12 mouse cellular contexts compared by ENCODE assay signal in genomic region chr14:76527030-76527719, GRCm38 (mm10). TPM values are rescaled to one million over a fixed set of nuclear protein-coding genes. Genes with fewer than 3 reads are reported as not detected.
DNase-seq lines count a peak whose midpoint lies in the region; ATAC-seq lines count a peak whose summit lies in the region.
"Had no signal": no experiment of that assay in that cellular context is flagged by ENCODE, and none has a peak within 500 bp of the region (broad histone marks: within the 10 kb centered on the region; RNA-seq: fewer than 3 reads in every experiment).

No protein-coding gene starts in this region.

- no peak overlapping the region for H3K9ac ChIP-seq in midbrain, embryonic 15.5 days
- no peak overlapping the region for H3K9ac ChIP-seq in limb, embryonic 12.5 days (replicated peaks)
- H3K9ac ChIP-seq: lung, embryonic 15.5 days had no signal

- H3K27me3 ChIP-seq in midbrain, embryonic 10.5 days (ENCODE audit: low read depth, poor library complexity, severe bottlenecking) = no peaks in the 10 kb centered on the region
- H3K27me3 ChIP-seq in midbrain, embryonic 15.5 days (replicated peaks) = no peaks in the 10 kb centered on the region
- no peaks in the 10 kb centered on the region for H3K27me3 ChIP-seq in limb, embryonic 12.5 days
- H3K27me3 ChIP-seq: lung, embryonic 15.5 days had no signal

- intact Hi-C loops in heart, postnatal 25 days (cut with DNase I) = no loop called here

- H3K4me1 ChIP-seq in midbrain, embryonic 10.5 days = peaks cover 27% of the 10 kb centered on the region
- H3K4me1 ChIP-seq in midbrain, embryonic 15.5 days = peaks cover 8% of the 10 kb centered on the region; the same call in 1 of the 2 replicates
- H3K4me1 ChIP-seq in limb, embryonic 12.5 days (replicated peaks) = peaks cover 49% of the 10 kb centered on the region

- no peaks in the 10 kb centered on the region for H3K36me3 ChIP-seq in midbrain, embryonic 10.5 days
- H3K36me3 ChIP-seq in midbrain, embryonic 15.5 days (replicated peaks) = no peaks in the 10 kb centered on the region
- H3K36me3 ChIP-seq in limb, embryonic 12.5 days = no peaks in the 10 kb centered on the region
- H3K36me3 ChIP-seq: lung, embryonic 15.5 days had no signal

- H3K4me2 ChIP-seq in midbrain, embryonic 15.5 days = no peak overlapping the region
- no peak overlapping the region for H3K4me2 ChIP-seq in limb, embryonic 12.5 days
- H3K4me2 ChIP-seq: lung, embryonic 15.5 days had no signal

- 92% methylated on average over 20 of the region's 20 CpGs for WGBS in midbrain, embryonic 10.5 days
- 93% methylated on average over 20 of the region's 20 CpGs for WGBS in midbrain, embryonic 15.5 days
- 85% methylated on average over 20 of the region's 20 CpGs for WGBS in limb, embryonic 12.5 days

- ATAC-seq in midbrain, embryonic 15.5 days (replicated peaks) = no peak
- ATAC-seq in limb, embryonic 12.5 days (ENCODE audit: insufficient number of reproducible peaks, insufficient read depth, low FRiP score, low TSS enrichment, low read depth) = 0 out of 2 replicates have a peak, but pooled peaks have one; percentile 33
- ATAC-seq: forebrain, embryonic 14.5 days had no signal

- H3K27ac ChIP-seq in midbrain, embryonic 10.5 days (replicated peaks) = peak overlapping the region; percentile 55; the same call in 1 of the 2 replicates
- no peak overlapping the region for H3K27ac ChIP-seq in midbrain, embryonic 15.5 days
- H3K27ac ChIP-seq in limb, embryonic 12.5 days = 0 out of 2 replicates have a peak overlapping the region, but pooled peaks have one; percentile 24
- H3K27ac ChIP-seq: lung, embryonic 15.5 days had no signal

- no peak overlapping the region for H3K4me3 ChIP-seq in midbrain, embryonic 10.5 days
- H3K4me3 ChIP-seq in midbrain, embryonic 15.5 days = no peak overlapping the region
- no peak overlapping the region for H3K4me3 ChIP-seq in limb, embryonic 12.5 days (replicated peaks)
- H3K4me3 ChIP-seq: lung, embryonic 15.5 days had no signal

- DNase-seq in heart, adult 11 months = peak; percentile 95
- no peak for DNase-seq in heart, postnatal 25 days (ENCODE audit: low spot score)
- no peak for DNase-seq in midbrain, embryonic 10.5 days (ENCODE audit: low spot score)
- peak; percentile 58 to 59 for DNase-seq in heart, adult 9 months (ENCODE audit: low spot score in 2 of 2)
- DNase-seq in cerebellum, postnatal 25 days = no peak
- no peak for DNase-seq in B cell, adult 2 months
- DNase-seq: layer of hippocampus, postnatal 36 days had no signal

- H3K9me3 ChIP-seq in midbrain, embryonic 10.5 days (replicated peaks) = no peaks in the 10 kb centered on the region
- H3K9me3 ChIP-seq in midbrain, embryonic 15.5 days = no peaks in the 10 kb centered on the region
- H3K9me3 ChIP-seq in limb, embryonic 12.5 days = no peaks in the 10 kb centered on the region
- H3K9me3 ChIP-seq: lung, embryonic 15.5 days had no signal

RNA-seq across cellular contexts. Expression of gene Serp2, which starts 29.5 kb away (rescaled TPM):
- total RNA-seq in heart, postnatal 25 days (2021) = 1 to 10 TPM in 1 of 2 experiments, under 1 TPM in 1; 0.47 to 1.0 TPM
- 30.2 and 37.3 TPM in 2 replicates for polyA plus RNA-seq in midbrain, embryonic 10.5 days (2016; fragmentation: Nextera tagmentation; extraction: Ambion mirVana)
- 186 and 187 TPM in 2 replicates for polyA plus RNA-seq in midbrain, embryonic 15.5 days (2015; fragmentation: Nextera tagmentation; extraction: Ambion mirVana)
- polyA plus RNA-seq in limb, embryonic 12.5 days (2016; fragmentation: Nextera tagmentation; extraction: Ambion mirVana) = 15.5 and 16.2 TPM in 2 replicates
- total RNA-seq: hematopoietic stem cell, adult 5-6 weeks had no signal

Comparison
In these comparisons a context has a peak if more than half of its experiments do, and no peak if none do; other contexts are left out.
1. DNase-seq: peak in heart, adult 11 months (single experiment) and heart, adult 9 months (2 of 2); none in heart, postnatal 25 days (single experiment), midbrain, embryonic 10.5 days (single experiment), cerebellum, postnatal 25 days (0 of 2) and B cell, adult 2 months (0 of 2).